Mouse (Mus musculus): ENCODE results near the gene Ppp2r3c.
"Not testable (repeated sequence)": the region's sequence is repeated elsewhere in the genome, so short reads cannot be mapped to it uniquely, and the experiment has no call there.

Gene Ppp2r3c

GRCm38 (mm10) chr12:55302485-55303441 is at the start of gene Ppp2r3c:
TSS of gene Ppp2r3c (minus strand) at chr12:55302998.
- DNase-seq (ENCODE audit: inconsistent age in 2 of 2, low spot score in 1 of 2) = peak; percentile 93 to 98

GRCm38 (mm10) chr12:55344583-55344982 is 41.8 kb upstream of the Ppp2r3c start:
- no peak for DNase-seq (ENCODE audit: inconsistent age in 2 of 2, low spot score in 1 of 2)

- DNase-seq (ENCODE audit: inconsistent age in 2 of 2, low spot score in 1 of 2) = no peak
Measured at GRCm38 (mm10) chr12:55343998-55344397, 41.2 kb upstream of the Ppp2r3c start.

GRCm38 (mm10) chr12:55343045-55343444 is 40.2 kb upstream of the Ppp2r3c start:
- not testable (repeated sequence) for DNase-seq (ENCODE audit: inconsistent age in 2 of 2, low spot score in 1 of 2)

GRCm38 (mm10) chr12:55338490-55338889 is 35.7 kb upstream of the Ppp2r3c start:
- not testable (repeated sequence) for DNase-seq (ENCODE audit: inconsistent age in 2 of 2, low spot score in 1 of 2)

GRCm38 (mm10) chr12:55333662-55334061 is 30.9 kb upstream of the Ppp2r3c start:
- no peak for DNase-seq (ENCODE audit: inconsistent age in 2 of 2, low spot score in 1 of 2)

GRCm38 (mm10) chr12:55329351-55329750 is 26.6 kb upstream of the Ppp2r3c start:
- DNase-seq (ENCODE audit: inconsistent age in 2 of 2, low spot score in 1 of 2) = no peak

- DNase-seq (ENCODE audit: inconsistent age in 2 of 2, low spot score in 1 of 2) = no peak
Measured at GRCm38 (mm10) chr12:55328784-55329183, 26.0 kb upstream of the Ppp2r3c start.

- no peak for DNase-seq (ENCODE audit: inconsistent age in 2 of 2, low spot score in 1 of 2)
Measured at GRCm38 (mm10) chr12:55325702-55326101, 22.9 kb upstream of the Ppp2r3c start.

GRCm38 (mm10) chr12:55321642-55322291 is 19.0 kb upstream of the Ppp2r3c start:
- DNase-seq (ENCODE audit: inconsistent age in 2 of 2, low spot score in 1 of 2) = no peak

- peak; percentile 53 to 93 for DNase-seq (ENCODE audit: inconsistent age in 2 of 2, low spot score in 1 of 2)
Measured at GRCm38 (mm10) chr12:55315192-55315591, 12.4 kb upstream of the Ppp2r3c start.

- DNase-seq (ENCODE audit: inconsistent age in 2 of 2, low spot score in 1 of 2) = no peak
Measured at GRCm38 (mm10) chr12:55313901-55314300, 11.1 kb upstream of the Ppp2r3c start.

- DNase-seq (ENCODE audit: inconsistent age in 2 of 2, low spot score in 1 of 2) = no peak
Measured at GRCm38 (mm10) chr12:55311841-55312240, 9.0 kb upstream of the Ppp2r3c start.

- DNase-seq (ENCODE audit: inconsistent age in 2 of 2, low spot score in 1 of 2) = no peak
Measured at GRCm38 (mm10) chr12:55309501-55309900, 6.7 kb upstream of the Ppp2r3c start.

- DNase-seq (ENCODE audit: inconsistent age in 2 of 2, low spot score in 1 of 2) = no peak
Measured at GRCm38 (mm10) chr12:55308731-55309130, 5.9 kb upstream of the Ppp2r3c start.

- DNase-seq (ENCODE audit: inconsistent age in 2 of 2, low spot score in 1 of 2) = no peak
Measured at GRCm38 (mm10) chr12:55307566-55307965, 4.8 kb upstream of the Ppp2r3c start.

GRCm38 (mm10) chr12:55306371-55306770 is 3.6 kb upstream of the Ppp2r3c start:
- no peak for DNase-seq (ENCODE audit: inconsistent age in 2 of 2, low spot score in 1 of 2)

GRCm38 (mm10) chr12:55301472-55302300 is 1.1 kb downstream of the Ppp2r3c start:
- DNase-seq (ENCODE audit: inconsistent age in 2 of 2, low spot score in 1 of 2) = peak in 1 of 2 experiments; percentile 69

- DNase-seq (ENCODE audit: inconsistent age in 2 of 2, low spot score in 1 of 2) = no peak
Measured at GRCm38 (mm10) chr12:55300820-55301351, 1.9 kb downstream of the Ppp2r3c start.

GRCm38 (mm10) chr12:55299336-55299735 is 3.5 kb downstream of the Ppp2r3c start, which contains the start of gene 1110008L16Rik:
TSS of gene 1110008L16Rik (plus strand) at chr12:55299577.
- no peak for DNase-seq (ENCODE audit: inconsistent age in 2 of 2, low spot score in 1 of 2)

- no peak for DNase-seq (ENCODE audit: inconsistent age in 2 of 2, low spot score in 1 of 2)
Measured at GRCm38 (mm10) chr12:55298112-55298511, 4.7 kb downstream of the Ppp2r3c start.
